Mouse (Mus musculus) spleen, adult 2 months (tissue): ENCODE results near the gene Mup20. TPM values are rescaled to one million over a fixed set of nuclear protein-coding genes. Genes with fewer than 3 reads are reported as not detected.
"Not testable (repeated sequence)": the region's sequence is repeated elsewhere in the genome, so short reads cannot be mapped to it uniquely, and the experiment has no call there.

ENCODE experiments used
- DNase-seq, 2 experiments: peaks; one replicate each; pipeline versions ENCODE4 v3.0.0 to v3.0.0-alpha.2; 2012 to 2021; ENCODE audit warnings: low spot score in 2 of 2, low read depth in 1 of 2
- H3K27ac ChIP-seq: fragments of 200-500 bp; 2 replicates; pipeline ENCODE4 v1.5.1; 2012; ENCODE audit warnings: low read length, inconsistent platforms; ENCODE audit not compliant: insufficient read depth
- H3K27me3 ChIP-seq: fragments of 200-500 bp; 2 replicates; pipeline ENCODE4 v1.6.1; 2012; ENCODE audit warnings: mild to moderate bottlenecking, moderate library complexity, low read length, inconsistent platforms; ENCODE audit not compliant: control insufficient read depth, insufficient read depth
- H3K36me3 ChIP-seq: fragments of 200-500 bp; 2 replicates; pipeline ENCODE4 v1.6.1; 2012; ENCODE audit warnings: mild to moderate bottlenecking, low read length, inconsistent platforms; ENCODE audit not compliant: control insufficient read depth, insufficient read depth
- H3K4me1 ChIP-seq: fragments of 200-500 bp; 2 replicates; pipeline ENCODE4 v1.6.1; 2011; ENCODE audit warnings: inconsistent platforms; ENCODE audit not compliant: control insufficient read depth, insufficient read depth, insufficient read length
- H3K4me3 ChIP-seq: fragments of 200-500 bp; 2 replicates; pipeline ENCODE4 v1.5.1; 2011; ENCODE audit warnings: mild to moderate bottlenecking, inconsistent platforms; ENCODE audit not compliant: insufficient read depth, insufficient read length; ENCODE audit errors: extremely low read depth
- CTCF ChIP-seq: fragments of 200-500 bp; IDR thresholded peaks from 2 replicates; pipeline ENCODE4 v1.5.1; 2011; ENCODE audit warnings: mild to moderate bottlenecking, inconsistent platforms; ENCODE audit not compliant: insufficient read depth, insufficient read length, insufficient replicate concordance; ENCODE audit errors: extremely low read depth
- POLR2A ChIP-seq: fragments of 200-500 bp; IDR thresholded peaks from 2 replicates; pipeline ENCODE4 v1.6.1; 2011; ENCODE audit warnings: low read depth, low read length, inconsistent platforms
- WGBS: fragments of 180-500 bp; shearing (Covaris S2); methylation state at CpG from one replicate; pipeline ENCODE4 v1.1.7; 2018; 5-methylcytosine and 5-hydroxymethylcytosine counted together
- polyA plus RNA-seq: library from polyadenylated mRNA; depleted of rRNA; stranded (reverse); fragments of >200 nt; gene quantifications from 2 replicates; pipeline ENCODE4 v1.2.3, GENCODE M21; 2012; rRNA removed

Mup20 gene
- polyA plus RNA-seq, 1 experiment = not detected

DNA sequence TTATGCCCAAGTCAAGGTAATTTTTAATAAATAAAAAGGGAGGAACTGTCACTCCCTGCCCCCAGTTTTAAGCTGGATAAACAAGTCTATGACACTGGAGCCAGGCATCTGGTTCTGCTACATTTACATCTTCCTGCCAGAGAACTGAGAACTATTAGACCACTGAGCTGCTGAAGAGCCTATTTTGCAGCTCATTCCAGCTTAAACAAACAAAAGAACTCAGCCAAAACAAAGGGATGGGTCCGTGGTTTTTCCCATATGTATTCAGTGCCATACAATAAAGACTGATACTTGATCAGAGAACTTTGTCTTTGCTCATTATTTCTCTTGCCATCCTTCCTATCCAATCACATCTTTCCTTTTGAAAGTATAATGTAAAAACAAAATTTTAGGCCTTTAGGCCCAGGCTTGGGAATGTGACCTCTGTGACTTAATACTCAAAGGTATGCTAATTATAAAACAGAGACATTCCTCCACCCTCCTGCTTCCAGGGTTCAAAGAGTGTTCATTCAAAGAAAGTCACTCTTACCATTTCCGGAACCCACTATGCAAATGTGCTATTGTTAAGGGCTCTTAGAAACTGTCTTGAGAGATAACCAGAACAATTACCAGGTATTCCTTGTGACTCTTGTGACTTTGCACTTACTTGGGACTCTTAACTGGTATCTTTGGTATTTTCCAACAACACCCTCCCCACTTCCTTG, 29.6 kb downstream of the Mup20 start:
- no peak overlapping the region for H3K4me3 ChIP-seq
- H3K4me1 ChIP-seq = no peaks in the 10 kb centered on the region
- H3K27me3 ChIP-seq = no peaks in the 10 kb centered on the region
- no peak overlapping the region for H3K27ac ChIP-seq
- TF ChIP-seq POLR2A = no peak
- TF ChIP-seq CTCF = no peak
- DNase-seq = no peak
- no peaks in the 10 kb centered on the region for H3K36me3 ChIP-seq
- 75% methylated on average over 2 of the region's 2 CpGs for WGBS

DNA sequence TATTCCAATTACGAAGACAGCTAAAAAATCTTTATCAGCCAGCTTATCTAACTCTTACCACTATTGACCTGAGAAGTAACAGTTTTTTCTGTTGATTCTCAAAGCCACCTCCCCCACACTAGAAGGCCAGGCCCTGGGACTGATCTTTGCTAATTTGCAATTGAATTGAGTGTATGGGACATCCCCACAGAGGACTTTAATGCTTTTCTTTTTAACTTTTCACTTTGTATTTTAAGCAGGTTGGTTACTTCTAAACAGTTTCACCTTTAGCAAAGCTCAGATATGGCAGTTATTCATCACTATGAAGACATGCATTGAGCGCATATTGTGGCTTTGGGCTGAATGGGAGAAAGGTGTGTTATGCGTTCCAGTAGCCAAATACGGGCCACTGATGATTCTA, 30.3 kb downstream of the Mup20 start:
- WGBS = 88% methylated on average over 4 of the region's 4 CpGs
- TF ChIP-seq POLR2A (no peak), CTCF (no peak)
- DNase-seq = no peak
- Histone ChIP-seq H3K36me3 (no peaks in the 10 kb centered on the region), H3K4me1 (no peaks in the 10 kb centered on the region), H3K27me3 (no peaks in the 10 kb centered on the region), H3K4me3 (no peak overlapping the region), H3K27ac (no peak overlapping the region)

DNA sequence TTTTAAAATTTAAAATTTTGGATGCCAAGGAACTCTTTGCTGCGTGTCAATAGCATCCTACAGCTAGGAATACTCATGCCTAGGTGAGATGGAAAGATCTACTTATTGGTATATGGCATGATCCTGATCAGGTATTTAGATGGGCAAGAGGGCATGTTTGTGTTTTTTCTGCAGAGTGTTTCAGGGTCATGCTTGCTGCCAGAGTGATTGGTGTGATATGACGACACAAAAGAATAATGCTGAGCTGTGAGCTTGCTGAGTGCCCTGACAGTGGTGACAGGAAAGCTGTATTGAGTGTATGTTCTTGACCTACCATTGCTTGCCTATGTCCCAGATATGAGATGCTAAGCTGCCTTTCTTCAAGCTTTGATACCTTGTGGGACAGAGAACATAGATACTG, 30.8 kb downstream of the Mup20 start:
- no peaks in the 10 kb centered on the region for H3K36me3 ChIP-seq
- WGBS = 77% methylated on average over 2 of the region's 2 CpGs
- no peak for DNase-seq
- no peaks in the 10 kb centered on the region for H3K27me3 ChIP-seq
- no peak overlapping the region for H3K4me3 ChIP-seq
- H3K4me1 ChIP-seq = no peaks in the 10 kb centered on the region
- TF ChIP-seq CTCF (no peak), POLR2A (no peak)
- H3K27ac ChIP-seq = no peak overlapping the region

DNA sequence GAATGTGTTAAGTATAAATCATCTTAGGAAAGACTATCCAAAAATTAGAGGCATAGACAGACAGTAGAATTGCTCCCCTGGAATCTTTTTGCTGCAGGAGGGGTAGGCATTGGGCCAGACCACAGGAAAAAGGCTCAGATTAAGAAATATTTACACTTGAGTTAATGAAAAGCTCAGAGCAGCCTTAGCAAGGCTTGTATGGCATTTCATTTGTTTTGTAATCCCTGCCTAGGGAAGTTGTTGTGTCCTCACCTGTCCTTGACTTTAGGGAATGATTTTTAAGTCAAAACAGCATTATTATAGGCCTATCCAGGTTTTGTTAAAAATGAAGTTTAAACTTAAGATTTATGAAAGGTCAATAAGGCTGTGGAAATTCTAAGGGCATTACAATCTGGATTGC, 33.4 kb downstream of the Mup20 start:
- H3K4me1 ChIP-seq, DNase-seq, H3K36me3 ChIP-seq, H3K27me3 ChIP-seq, H3K27ac ChIP-seq, H3K4me3 ChIP-seq: not testable (repeated sequence)

Other genes with a start within 250 kb of the Mup20 start
- gene Mup5, start 218.9 kb downstream of the Mup20 start, polyA plus RNA-seq = not detected in 2 replicates
- gene Mup3, start 33.2 kb upstream of the Mup20 start, polyA plus RNA-seq = not detected in 2 replicates
- not detected in 2 replicates for gene Mup21, start 96.7 kb upstream of the Mup20 start, polyA plus RNA-seq
- 0.07 and 0.11 TPM in 2 replicates for gene Zfp37, start 176.9 kb upstream of the Mup20 start, polyA plus RNA-seq
- gene Slc31a2, start 208.4 kb upstream of the Mup20 start, polyA plus RNA-seq = 12.4 and 14.0 TPM in 2 replicates